Mouse (Mus musculus) lung, embryonic 16.5 days (tissue): Measurements from ENCODE around the gene Nfam1. TPM values are rescaled to one million over a fixed set of nuclear protein-coding genes. Genes with fewer than 3 reads are reported as not detected.

ENCODE experiments used
- ATAC-seq: fragments of 200-750 bp; cut with Nextera tagmentation; 2 replicates; pipeline ENCODE4 v1.8.0; 2017; ENCODE audit warnings: low read depth, mild to moderate bottlenecking, moderate library complexity
- H3K27ac ChIP-seq: fragments of 300-500 bp; sonication (generic); 2 replicates; pipeline ENCODE4 v1.5.1; 2014; ENCODE audit warnings: mild to moderate bottlenecking, control low read depth, low read length
- H3K27me3 ChIP-seq: fragments of 300-500 bp; sonication (generic); 2 replicates; pipeline ENCODE4 v1.6.1; 2014; ENCODE audit warnings: low read depth, low read length, mixed read lengths; ENCODE audit not compliant: control insufficient read depth, insufficient read depth
- H3K36me3 ChIP-seq: fragments of 300-500 bp; sonication (generic); 2 replicates; pipeline ENCODE4 v1.6.1; 2014; ENCODE audit warnings: low read length; ENCODE audit not compliant: control insufficient read depth, insufficient read depth
- H3K4me1 ChIP-seq: fragments of 300-500 bp; sonication (generic); replicated peaks from 2 replicates; pipeline ENCODE4 v1.6.1; 2014; ENCODE audit warnings: low read length, mixed read lengths; ENCODE audit not compliant: control insufficient read depth, insufficient read depth
- H3K4me2 ChIP-seq: fragments of 300-500 bp; sonication (generic); 2 replicates; pipeline ENCODE4 v1.6.1; 2014; ENCODE audit warnings: low read depth, low read length, control low read depth
- H3K4me3 ChIP-seq: fragments of 300-500 bp; sonication (generic); 2 replicates; pipeline ENCODE4 v1.5.1; 2014; ENCODE audit warnings: mild to moderate bottlenecking, low read length, control low read depth
- H3K9ac ChIP-seq: fragments of 300-500 bp; sonication (generic); 2 replicates; pipeline ENCODE4 v1.6.1; 2014; ENCODE audit warnings: low read length, control low read depth
- H3K9me3 ChIP-seq: fragments of 300-500 bp; sonication (generic); 2 replicates; pipeline ENCODE4 v1.6.1; 2016; ENCODE audit warnings: low read length; ENCODE audit not compliant: control insufficient read depth
- WGBS: fragments of 180-500 bp; shearing (Covaris S2); extraction: QIAGEN DNeasy Blood & Tissue Kit; methylation state at CpG from one replicate; pipeline ENCODE4 v1.1.7; 2014; 5-methylcytosine and 5-hydroxymethylcytosine counted together
- polyA plus RNA-seq: library from polyadenylated mRNA; unstranded; fragments of >200 nt; fragmentation: Nextera tagmentation; extraction: Ambion mirVana; gene quantifications from 2 replicates; pipeline ENCODE4 v1.2.1, GENCODE M21; 2015

Gene Nfam1
- polyA plus RNA-seq, 1 experiment from 2014 or later, result 4.3 TPM

GRCm38 (mm10) chr15:83030884-83031283, 2.2 kb downstream of the Nfam1 start:
- Histone ChIP-seq H3K36me3 (no peaks in the 10 kb centered on the region), H3K4me3 (no peak overlapping the region), H3K9ac (no peak overlapping the region), H3K9me3 (no peaks in the 10 kb centered on the region), H3K27ac (no peak overlapping the region), H3K4me1 (peaks cover 27% of the 10 kb centered on the region), H3K4me2 (no peak overlapping the region), H3K27me3 (peaks cover 9% of the 10 kb centered on the region; the same call in 1 of the 2 replicates)
- peak; percentile 59; the same call in 1 of the 2 replicates for ATAC-seq
- 45% methylated on average over 4 of the region's 4 CpGs for WGBS

GRCm38 (mm10) chr15:83029725-83030718, 3.1 kb downstream of the Nfam1 start:
- WGBS, result 52% methylated on average over 11 of the region's 11 CpGs
- H3K27ac ChIP-seq, result no peak overlapping the region
- H3K9me3 ChIP-seq, result no peaks in the 10 kb centered on the region
- H3K36me3 ChIP-seq, result no peaks in the 10 kb centered on the region
- H3K27me3 ChIP-seq, result peaks cover 9% of the 10 kb centered on the region; the same call in 1 of the 2 replicates
- no peak for ATAC-seq
- peak overlapping the region; percentile 44; the same call in 1 of the 2 replicates for H3K9ac ChIP-seq
- no peak overlapping the region for H3K4me3 ChIP-seq
- H3K4me1 ChIP-seq, result peaks cover 36% of the 10 kb centered on the region
- no peak overlapping the region for H3K4me2 ChIP-seq

GRCm38 (mm10) chr15:83026129-83026528, 7.0 kb downstream of the Nfam1 start:
- Histone ChIP-seq H3K4me2 (no peak overlapping the region), H3K4me3 (no peak overlapping the region), H3K36me3 (no peaks in the 10 kb centered on the region), H3K4me1 (peaks cover 26% of the 10 kb centered on the region), H3K27ac (no peak overlapping the region), H3K9me3 (no peaks in the 10 kb centered on the region), H3K27me3 (no peaks in the 10 kb centered on the region), H3K9ac (no peak overlapping the region)
- no peak for ATAC-seq
- 57% methylated on average over 8 of the region's 8 CpGs for WGBS

- peak; percentile 70 for ATAC-seq
- H3K27me3 ChIP-seq, result no peaks in the 10 kb centered on the region
- peaks cover 20% of the 10 kb centered on the region for H3K4me1 ChIP-seq
- WGBS, result 14% methylated on average over 25 of the region's 25 CpGs
- no peak overlapping the region for H3K27ac ChIP-seq
- H3K36me3 ChIP-seq, result no peaks in the 10 kb centered on the region
- H3K4me2 ChIP-seq, result peak overlapping the region; percentile 28
- H3K9ac ChIP-seq, result no peak overlapping the region; the same call in 1 of the 2 replicates
- H3K9me3 ChIP-seq, result no peaks in the 10 kb centered on the region
- H3K4me3 ChIP-seq, result no peak overlapping the region
These were observed 7.9 kb downstream of the Nfam1 start for GRCm38 (mm10) chr15:83025041-83025760.

GRCm38 (mm10) chr15:83022947-83023346, 10.2 kb downstream of the Nfam1 start:
- no peaks in the 10 kb centered on the region for H3K27me3 ChIP-seq
- H3K27ac ChIP-seq, result no peak overlapping the region
- 44% methylated on average over 8 of the region's 8 CpGs for WGBS
- no peak for ATAC-seq
- no peaks in the 10 kb centered on the region for H3K36me3 ChIP-seq
- H3K4me1 ChIP-seq, result peaks cover 17% of the 10 kb centered on the region
- no peak overlapping the region for H3K9ac ChIP-seq
- H3K4me3 ChIP-seq, result no peak overlapping the region
- no peaks in the 10 kb centered on the region for H3K9me3 ChIP-seq
- H3K4me2 ChIP-seq, result no peak overlapping the region

GRCm38 (mm10) chr15:83010990-83011664, 22.0 kb downstream of the Nfam1 start:
- ATAC-seq, result peak; percentile 37; the same call in 1 of the 2 replicates
- Histone ChIP-seq H3K27ac (no peak overlapping the region), H3K27me3 (no peaks in the 10 kb centered on the region; the same call in 1 of the 2 replicates), H3K4me3 (no peak overlapping the region), H3K36me3 (no peaks in the 10 kb centered on the region), H3K4me2 (no peak overlapping the region), H3K4me1 (peaks cover 12% of the 10 kb centered on the region), H3K9me3 (no peaks in the 10 kb centered on the region), H3K9ac (no peak overlapping the region)
- 22% methylated on average over 15 of the region's 15 CpGs for WGBS

GRCm38 (mm10) chr15:83010423-83010822, 22.7 kb downstream of the Nfam1 start:
- no peaks in the 10 kb centered on the region for H3K9me3 ChIP-seq
- ATAC-seq, result no peak
- H3K27ac ChIP-seq, result no peak overlapping the region
- no peak overlapping the region for H3K9ac ChIP-seq
- H3K4me3 ChIP-seq, result no peak overlapping the region
- peaks cover 12% of the 10 kb centered on the region for H3K4me1 ChIP-seq
- H3K4me2 ChIP-seq, result no peak overlapping the region
- H3K27me3 ChIP-seq, result no peaks in the 10 kb centered on the region; the same call in 1 of the 2 replicates
- H3K36me3 ChIP-seq, result no peaks in the 10 kb centered on the region
- WGBS, result 12% methylated on average over 8 of the region's 8 CpGs

GRCm38 (mm10) chr15:83009532-83009931, 23.6 kb downstream of the Nfam1 start:
- ATAC-seq, result no peak
- no peak overlapping the region for H3K9ac ChIP-seq
- no peaks in the 10 kb centered on the region for H3K27me3 ChIP-seq
- no peaks in the 10 kb centered on the region for H3K9me3 ChIP-seq
- no peak overlapping the region for H3K4me3 ChIP-seq
- H3K4me2 ChIP-seq, result no peak overlapping the region
- no peaks in the 10 kb centered on the region for H3K36me3 ChIP-seq
- H3K4me1 ChIP-seq, result peaks cover 12% of the 10 kb centered on the region
- 86% methylated on average over 6 of the region's 6 CpGs for WGBS
- no peak overlapping the region for H3K27ac ChIP-seq
